Mouse (Mus musculus): Measurements from ENCODE around the gene Exoc8.
A peak's percentile ranks its signal among the peaks of the same experiment; 100 is the strongest.

Gene Exoc8

DNA sequence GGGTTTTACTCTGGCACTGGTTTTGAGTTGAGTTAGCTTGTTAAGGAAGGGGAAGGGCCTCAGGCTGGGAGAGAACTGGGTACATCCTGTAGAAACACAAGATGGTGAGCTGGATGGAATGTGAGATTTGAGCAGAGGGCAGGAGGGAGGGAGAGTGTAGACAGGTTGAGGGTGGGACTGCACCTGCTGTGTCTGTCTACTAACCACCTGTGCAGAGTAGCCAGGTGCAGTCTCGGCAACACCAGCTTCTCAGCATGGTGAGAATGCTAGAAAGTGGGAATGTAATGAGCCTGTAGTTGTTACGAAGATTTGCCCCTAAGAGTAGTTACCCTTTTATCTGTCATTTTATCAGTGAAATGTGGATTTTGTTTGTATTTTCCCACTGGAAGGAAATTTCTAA, 8.0 kb upstream of the Exoc8 start:
- DNase-seq: no peak

DNA sequence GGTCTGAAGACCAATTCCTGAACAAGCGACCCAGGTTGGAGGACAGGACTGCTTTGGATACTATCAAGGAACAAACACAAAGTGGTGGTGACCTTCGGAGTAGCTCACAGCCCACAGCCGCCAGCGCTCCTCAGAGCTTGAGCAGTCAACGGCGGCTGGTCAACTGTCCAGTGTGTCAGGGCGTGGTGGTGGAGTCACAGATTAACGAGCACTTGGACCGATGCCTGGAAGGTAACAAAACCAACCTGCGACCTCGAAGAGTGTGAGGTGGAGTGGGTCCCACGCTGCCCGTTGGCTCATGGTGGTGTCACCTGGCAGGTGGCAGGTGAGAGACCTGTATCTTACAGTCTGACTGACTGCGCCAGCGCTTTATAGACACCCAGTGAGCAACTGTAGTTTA, 5.7 kb upstream of the Exoc8 start:
- DNase-seq: peak; percentile 83 to 88

DNA sequence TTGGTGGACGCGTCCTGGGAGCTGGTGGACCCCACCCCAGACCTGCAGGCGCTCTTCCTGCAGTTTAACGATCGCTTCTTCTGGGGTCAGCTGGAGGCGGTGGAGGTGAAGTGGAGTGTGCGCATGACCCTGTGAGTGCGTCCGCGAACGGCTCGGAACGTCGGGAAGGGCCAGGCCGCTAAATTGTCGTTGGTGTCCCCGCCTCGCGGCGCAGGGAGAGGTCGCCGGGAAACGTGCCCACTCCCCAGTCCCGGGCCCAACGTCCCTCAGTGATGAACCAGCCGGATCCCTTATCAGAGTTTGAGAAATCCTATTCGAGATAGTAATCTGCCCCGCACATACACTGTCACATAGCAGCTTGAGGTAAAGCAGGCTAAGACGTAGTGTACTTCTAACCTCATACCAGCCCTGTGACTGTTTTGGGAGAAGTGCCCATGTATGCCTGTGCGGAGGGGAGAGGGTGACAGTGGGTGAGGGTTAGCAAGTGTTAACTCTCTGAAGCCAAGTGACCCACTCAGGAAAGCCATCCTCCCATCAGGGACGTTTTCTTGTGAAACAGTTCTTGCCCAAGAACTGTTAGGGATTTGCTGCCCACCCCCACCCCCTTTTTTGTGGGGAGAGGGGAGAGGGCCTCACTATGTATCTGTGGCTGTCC, 873 bp upstream of the Exoc8 start:
- no peak for DNase-seq

DNA sequence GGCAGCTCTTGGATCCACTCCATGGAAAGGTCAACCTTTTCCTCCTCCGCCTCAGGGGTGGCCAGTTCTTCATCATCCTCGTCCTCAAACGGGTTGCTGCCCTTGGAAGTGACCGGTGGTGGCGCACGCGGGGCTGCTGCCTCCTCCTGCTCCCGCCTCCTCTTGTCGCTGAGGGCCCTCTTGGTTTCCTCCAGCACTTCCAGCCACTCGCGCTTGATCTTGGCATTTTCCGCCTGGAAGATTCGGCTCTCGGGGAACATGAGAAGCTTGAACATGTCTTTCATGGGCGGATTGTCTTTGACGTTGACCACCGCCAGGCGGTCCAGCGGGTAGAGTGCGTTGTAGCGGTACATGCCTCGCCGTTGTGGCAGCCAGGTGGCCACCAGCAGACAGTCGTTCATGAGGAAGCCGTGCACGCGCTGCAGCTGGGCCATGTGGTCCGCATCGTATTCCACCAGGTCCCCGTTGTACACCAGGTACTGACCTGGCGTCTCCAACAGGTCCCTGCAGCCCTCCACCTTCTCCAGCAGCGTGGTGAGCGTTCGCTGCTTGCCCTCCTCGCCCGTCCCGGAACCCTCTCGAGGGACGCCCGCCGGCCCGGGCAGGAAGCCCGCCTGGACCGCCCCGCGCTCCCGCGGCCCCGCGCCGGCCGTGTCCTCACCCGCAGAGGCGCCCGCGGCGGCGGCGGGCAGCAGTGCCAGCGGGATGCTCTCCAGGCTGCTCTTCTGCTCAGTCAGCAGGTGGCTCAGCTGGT, 696 bp downstream of the Exoc8 start:
- DNase-seq: peak; percentile 85 to 92

DNA sequence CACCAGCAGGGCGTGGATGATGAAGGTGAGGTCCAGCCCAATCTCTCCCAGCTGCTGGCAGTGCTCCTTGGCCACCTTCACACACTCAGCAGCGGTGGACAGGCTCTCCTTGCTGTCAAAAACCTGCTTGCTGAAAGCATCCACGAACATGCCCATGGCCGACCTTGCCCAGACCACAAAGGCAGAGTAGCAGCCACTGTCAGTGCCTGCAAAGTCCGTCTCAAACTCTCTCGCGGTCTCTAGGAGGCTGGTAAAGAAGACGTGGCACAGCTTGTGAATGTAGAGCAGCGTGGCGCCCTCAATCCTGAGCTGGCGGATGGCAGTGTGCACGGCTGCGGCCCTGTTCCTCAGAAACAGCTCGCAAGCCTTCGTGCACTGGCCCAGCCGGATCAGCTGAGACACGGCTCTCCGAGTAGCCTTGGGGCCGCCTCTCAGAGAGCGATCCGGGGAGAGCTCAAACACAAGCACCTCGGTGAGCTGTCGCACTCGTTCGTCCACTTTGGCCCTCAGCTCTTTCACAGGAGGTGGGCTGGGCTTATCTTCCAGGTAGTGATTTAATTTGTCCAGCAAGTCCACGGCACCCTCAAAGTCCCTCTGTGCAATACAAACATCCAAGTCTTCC, 1.4 kb downstream of the Exoc8 start:
- DNase-seq: peak in 1 of 2 experiments; percentile 52

DNA sequence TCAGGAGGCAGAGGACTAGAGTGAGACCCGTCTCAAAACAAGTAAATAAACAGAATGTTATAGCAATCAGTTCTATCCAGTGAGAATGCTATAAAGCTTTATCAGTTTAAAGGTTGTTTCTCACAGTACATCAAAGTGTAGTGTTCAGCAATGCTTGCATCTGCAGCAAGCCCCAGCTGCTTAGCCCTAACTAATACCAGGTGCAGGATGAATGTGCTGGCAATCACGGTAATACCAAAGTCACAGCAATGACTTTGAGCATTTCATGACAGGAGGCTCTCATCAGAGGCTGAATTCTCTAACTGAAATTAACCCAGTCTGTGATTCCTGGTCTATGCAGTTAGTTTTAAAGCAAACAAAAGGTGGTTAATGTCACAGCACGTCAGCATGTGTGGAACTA, 4.9 kb downstream of the Exoc8 start:
- no peak for DNase-seq

DNA sequence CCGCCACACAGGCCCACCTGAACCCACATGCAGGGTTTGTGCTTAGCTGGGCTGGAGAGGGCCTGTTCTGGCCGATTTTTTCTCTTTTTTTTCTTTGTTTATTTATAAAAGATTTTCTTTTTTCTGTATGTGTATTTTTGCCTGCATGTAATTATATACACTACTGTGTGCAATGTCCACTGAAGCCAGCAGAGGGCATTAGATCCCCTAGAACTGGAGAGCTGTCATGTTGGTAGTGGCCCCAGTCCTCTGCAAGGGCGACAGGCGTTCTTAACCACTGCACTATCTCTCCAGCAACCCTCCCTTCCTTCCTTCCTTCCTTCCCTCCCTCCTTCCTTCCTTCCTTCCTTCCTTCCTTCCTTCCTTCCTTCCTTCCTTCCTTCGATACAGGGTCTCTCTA, 9.1 kb downstream of the Exoc8 start:
- no peak for DNase-seq

DNA sequence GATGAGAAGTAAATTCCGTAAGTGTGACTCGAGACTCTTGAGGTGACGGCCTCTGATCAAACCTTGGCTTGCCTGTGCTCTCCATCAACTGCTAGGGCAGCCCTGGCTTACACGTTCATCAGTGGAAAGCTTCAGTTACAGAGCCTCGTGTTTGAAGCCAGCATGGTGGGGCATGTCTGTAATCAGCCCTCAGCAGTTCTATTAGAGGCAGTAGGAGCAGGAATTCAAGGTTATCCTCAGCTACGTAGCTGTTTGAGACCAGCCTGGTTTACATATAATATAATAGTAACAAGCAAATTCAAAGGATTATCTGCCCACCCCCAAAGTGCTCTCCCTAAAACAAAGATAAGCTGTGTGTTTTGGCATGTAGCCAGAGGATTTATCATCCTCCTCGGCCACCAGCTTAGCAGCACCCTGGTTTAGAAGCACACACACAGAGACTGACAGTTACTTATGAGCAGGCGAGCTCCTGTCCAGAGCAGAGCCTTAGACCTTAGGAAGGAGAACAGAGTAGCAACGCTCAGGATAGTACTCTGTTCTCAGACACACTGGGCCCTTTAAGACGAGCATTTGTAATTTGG, 18.5 kb downstream of the Exoc8 start:
- DNase-seq: no peak

DNA sequence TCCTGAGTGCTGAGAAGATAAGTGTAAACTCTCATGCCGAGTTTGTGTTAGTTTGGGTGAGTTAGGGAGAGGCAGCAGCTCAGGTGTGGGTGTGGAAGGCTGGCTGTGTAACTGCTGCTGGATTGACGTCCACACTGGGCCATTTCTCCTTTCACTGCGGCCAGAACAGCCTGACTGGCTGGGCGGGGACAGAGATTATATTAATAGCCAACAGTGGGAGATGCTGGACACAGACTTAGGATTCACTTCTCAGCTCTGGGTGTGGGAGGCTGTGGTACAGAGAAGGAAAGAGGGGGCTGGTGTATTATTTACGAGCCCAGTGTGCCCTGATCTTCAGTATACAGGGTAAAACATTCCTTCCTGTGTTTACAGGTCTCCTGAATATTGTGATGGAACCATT, 19.4 kb downstream of the Exoc8 start:
- DNase-seq: no peak

DNA sequence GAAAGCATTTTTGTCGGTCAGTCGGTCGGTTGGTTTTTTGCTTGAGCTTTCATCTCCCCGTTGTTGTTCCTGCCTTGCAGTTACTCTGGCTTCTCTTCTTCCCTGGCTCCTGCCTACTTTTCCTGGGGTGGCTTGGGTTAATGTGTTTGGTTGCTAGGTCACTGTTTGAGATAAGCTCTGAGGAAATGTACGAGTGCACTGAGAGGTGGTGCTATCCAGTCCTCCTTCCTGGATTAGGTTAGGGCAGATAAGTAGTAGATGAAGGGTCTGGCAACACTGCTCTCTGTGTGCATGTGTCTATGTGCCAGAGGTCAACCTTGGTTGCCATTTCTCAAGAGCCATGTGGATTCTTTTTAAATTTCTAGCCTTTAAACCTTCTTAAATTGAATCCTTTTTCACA, 24.8 kb downstream of the Exoc8 start:
- no peak for DNase-seq

DNA sequence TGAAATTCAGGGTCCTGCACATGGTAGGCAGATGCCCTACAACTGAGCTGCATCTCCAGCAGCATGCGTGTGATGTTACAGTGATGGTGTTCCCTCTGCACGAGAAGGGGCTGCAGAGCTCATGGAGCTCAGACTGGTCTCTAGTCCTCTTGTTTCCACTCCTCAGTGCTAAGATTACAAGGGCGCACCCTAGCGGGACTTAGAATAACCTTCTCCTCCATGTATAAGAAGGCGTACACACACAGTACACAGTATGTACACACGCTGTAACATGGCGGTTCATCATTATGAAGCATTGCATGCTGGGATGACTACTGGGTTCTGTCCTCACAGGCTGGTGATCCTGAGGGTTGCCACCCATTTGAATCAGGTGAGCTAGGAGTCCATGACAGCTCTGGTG, 25.4 kb downstream of the Exoc8 start:
- no peak for DNase-seq

DNA sequence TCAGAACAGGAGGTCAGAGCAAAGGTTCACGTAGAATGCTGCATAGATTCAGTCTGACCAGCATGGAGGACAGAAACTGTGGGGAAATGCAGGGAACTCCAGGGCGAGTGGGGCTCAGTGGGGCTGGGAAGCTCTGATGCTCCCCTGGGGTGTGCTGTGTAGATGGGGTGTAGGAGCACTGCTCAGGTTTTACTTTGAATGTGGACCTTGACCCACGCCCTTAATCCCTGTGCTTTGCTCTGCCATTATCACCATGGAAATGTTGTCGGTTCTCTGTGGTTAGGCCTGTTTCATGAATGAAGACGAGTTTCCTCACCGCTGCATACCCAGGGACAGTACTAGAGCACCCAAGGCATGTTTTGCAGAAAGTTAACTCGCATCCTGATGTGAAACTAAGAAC, 26.0 kb downstream of the Exoc8 start:
- no peak for DNase-seq

DNA sequence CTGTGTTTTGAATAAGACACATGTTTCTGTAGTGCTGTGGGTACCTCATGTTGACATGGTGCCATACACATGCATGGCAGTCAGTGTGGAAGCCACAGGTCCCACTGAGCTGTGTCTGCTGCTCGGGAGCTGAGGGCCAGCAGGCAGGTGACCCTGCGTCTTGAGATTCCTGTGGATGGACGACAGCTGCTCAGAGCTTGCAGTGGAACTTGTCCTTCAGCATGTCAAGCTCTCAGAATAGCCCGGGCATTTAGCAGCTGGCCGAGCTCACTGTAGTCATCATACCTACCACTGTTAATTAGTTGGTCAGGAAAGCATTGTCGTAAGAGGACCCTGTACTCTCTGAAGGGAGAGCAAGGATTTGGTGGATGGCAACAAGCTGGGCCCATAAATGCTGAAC, 27.8 kb downstream of the Exoc8 start:
- no peak for DNase-seq

DNA sequence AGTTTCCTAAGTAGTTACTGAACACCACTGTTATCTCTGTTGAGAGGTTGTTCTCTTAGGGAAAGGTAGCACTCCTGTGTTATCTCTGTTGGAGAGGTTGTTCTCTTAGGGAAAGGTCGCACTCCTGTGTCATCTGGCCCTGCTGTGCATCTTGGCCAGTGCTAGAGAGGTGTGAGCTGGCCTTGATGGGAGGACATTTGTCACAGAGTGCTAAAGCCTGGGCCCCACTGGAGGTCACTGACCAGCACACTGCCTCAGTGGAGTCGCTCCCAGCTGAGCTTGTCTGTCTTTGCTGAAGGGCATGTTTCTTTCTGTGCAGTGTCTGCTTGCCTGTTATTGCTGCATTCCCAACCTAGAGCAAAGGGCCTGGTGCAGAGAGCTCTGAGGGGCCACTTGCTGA, 30.4 kb downstream of the Exoc8 start:
- no peak for DNase-seq

DNA sequence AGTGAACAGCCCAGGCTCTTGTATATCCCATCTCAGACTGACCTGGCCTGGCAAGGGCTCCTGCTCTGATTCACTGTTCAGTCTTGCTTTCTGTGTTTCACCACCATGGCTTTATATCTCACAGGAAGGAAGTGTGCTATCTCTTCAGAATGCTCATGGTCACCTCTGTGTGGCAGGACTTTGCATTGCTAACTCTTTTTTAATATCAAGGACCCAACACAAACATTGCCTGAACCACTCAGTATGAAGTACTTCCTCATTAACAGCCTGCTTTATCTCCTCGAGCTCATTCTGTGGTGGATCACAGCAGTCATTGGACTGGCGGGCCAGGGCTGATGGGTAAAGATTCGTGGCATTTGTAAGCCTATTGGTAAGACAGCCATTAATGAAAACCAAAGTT, 30.8 kb downstream of the Exoc8 start:
- DNase-seq: no peak

DNA sequence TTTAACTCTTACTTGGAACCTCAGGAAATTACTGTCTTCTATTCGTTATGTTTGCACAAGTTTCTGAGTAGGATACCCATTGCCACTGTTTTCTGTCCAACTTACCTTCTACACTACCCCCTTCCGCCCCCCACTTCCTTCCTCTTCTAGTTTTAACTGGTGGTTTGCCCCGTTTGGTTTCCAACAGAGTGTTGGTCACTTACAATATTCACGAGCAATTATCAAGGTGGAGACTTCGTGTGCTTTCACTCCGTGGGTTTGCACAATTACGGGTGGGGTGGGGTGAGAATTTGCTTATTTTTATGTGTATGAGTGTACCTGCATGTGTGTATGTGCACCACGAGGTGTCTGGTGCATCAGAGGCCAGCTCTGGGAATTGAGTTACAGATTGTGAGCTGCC, 33.8 kb downstream of the Exoc8 start:
- no peak for DNase-seq

DNA sequence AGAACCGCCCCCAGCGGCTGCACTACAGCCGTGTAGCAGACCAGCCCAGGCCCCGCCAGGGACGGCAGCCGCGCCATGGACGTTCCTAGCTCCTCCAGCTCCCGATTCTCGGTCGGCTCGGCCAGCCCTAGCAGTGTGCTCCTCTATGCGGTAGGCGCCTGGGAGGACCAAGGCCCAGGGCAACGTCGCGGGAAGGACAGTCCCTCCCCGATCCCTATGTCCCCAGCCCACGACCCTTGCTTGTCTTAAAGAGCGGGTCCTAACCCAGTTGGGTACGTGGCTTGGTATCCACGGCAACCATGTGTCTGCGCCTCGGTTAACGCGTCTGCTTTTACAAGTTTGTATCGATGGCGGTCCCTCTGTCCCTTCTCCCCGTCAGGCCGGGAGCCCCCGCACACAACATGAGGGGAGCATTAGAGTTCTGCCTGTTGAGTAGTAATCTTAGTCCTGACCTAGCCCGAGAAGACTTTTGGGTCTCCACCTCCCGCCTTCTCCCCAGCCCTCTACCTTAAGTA, 34.3 kb downstream of the Exoc8 start:
- DNase-seq: no peak

DNA sequence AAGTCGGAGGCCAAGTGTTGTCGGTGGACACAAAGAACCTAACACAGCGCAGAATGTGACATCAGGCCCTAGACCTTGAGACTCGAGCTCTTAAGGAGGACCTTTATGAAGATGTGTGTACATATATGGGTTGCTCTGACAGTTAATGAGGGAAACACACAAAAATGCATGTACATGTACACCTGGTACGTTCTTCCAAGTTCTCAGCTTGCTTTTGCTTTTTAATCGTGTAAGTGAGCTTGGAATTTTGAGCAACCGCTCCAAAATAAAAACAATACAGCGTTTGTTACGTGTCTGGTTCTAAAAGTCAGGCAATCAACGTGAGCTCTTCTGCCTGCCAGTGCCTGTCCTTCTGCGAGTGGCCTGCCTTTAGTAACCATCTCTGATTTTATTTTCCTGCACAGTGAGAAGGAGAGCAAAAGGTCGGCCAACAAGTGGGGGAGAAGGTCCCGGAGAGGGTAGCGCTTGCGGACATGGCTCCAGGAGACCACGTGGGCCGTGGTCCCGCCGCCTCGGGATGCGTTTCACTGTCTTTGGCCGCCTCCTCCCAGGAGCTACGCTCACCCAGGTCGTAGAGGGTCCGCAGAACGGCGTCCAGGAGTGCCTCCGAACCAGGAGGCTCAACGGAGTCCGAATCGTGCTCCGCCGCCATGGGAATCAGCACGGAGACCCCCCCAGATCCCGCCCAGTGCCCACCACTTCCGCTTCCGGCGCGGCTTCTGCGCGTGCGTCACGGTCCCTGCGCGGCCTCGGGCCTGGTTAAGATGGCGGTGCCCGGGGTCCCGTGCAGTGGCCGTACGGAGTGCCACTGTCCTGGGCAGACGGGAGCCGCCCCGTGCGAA, 35.0 kb downstream of the Exoc8 start, which contains the start of the genes Gnpat and 2810004N23Rik:
Gnpat (plus strand) TSS at position 713 of the 842 bp plus-strand sequence.
2810004N23Rik (minus strand) TSS at position 800 of the 842 bp plus-strand sequence.
- DNase-seq: peak; percentile 93 to 96

DNA sequence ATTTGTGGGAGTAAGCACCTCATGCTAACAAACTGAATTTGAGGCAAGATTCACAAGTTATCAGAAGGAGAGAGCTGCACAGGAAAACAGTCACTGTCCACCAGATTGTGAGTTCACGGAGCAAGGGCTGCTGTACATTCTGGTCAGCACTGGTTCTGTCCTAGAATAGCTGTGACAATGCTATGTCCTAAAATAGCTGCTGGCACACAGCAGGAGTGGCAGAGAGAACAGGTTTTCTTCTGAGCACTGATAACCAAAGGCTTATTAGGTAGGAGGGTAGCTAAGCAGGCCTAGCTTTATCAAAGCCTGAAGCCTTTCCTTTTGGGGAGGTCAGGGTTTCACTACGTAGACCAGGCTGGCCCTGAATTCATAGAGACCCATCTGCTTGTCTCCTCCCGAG, 37.3 kb downstream of the Exoc8 start:
- no peak for DNase-seq

DNA sequence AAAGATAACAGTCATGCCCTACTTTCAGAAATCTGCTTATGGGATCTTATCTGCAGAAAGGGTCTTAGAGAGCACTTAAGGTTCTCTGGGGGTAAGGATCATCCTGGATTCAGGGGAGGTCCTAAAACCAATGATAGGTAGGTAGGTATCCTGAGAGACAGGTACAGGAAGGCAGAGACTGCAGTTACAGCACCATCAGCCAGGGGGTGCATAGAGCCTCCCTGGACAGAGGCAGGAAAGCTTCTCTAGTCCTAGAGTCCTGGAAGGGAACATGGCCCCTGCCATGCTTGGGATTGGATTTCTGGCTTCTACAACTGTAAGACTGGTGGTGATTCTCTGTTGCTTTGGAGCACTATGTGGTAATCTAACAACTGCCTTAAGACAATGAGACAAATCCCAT, 38.0 kb downstream of the Exoc8 start:
- peak; percentile 53 to 58 for DNase-seq

DNA sequence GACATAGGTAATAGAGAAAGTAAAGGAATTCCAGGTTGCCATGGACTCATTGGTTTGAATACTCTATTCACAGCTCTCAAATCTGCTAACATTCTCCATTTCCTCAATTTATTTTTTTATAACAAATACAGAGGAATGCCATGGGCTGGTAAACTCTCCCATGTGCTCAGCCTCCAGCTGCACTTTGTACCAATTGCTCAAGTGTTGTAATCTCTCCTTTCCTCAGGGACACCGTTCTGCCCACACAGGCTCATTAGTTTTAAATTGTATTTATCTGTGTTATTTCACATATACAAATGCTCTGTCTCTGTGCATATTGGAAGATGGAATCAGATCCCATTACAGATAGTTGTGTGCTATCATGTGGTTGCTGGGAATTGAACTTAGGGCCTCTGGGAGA, 44.0 kb downstream of the Exoc8 start:
- DNase-seq: no peak

DNA sequence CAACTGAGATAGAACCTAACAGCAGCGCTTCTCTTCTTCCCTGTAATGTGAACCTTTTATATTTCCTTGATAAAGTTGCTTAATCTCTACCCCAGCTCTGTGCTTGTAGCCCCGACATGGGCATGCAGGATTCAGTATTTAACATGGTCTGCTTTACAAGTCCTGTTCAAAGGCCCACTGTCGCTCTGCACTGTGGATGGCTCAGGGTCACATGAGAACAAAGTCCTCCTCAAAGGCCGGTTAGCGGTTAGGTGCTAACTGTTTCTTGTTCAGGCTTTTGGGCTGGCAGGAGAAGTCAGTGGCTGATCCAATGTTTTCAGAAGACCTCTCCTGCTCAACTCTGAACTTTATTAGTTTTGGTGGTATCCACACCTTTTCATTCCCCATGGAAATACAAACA, 51.9 kb downstream of the Exoc8 start:
- peak; percentile 34 to 54 for DNase-seq

DNA sequence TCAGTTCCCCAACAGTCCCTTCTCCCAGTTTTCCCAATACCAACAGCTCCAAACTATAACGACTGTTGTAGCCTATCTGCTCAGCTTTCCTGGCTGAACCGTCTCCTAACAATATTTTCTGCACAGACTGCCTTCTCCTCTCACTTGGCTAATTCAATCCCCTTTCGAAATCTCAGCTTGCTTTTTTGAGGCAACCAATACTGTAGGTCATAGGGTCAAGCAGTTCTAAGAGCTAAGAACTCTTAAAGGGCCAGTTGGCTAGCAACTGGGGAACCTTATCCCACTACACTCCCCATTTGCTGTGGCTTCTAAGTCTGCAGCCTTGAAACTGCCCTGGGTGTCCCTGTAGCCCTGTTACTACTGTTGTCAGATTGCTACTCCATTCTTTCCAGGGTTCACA, 52.4 kb downstream of the Exoc8 start:
- DNase-seq: no peak
